Comparison of ENCODE assay signal across 24 mouse cellular contexts in genomic region chr7:117526570-117526969, GRCm38 (mm10).
"Had no signal": no experiment of that assay in that cellular context is flagged by ENCODE, and none has a peak within 500 bp of the region (broad histone marks: within the 10 kb centered on the region; RNA-seq: fewer than 3 reads in every experiment).

No protein-coding gene starts in this region.

- H3K4me3 ChIP-seq: heart, embryonic 10.5 days; heart, embryonic 12.5 days; hindbrain, embryonic 10.5 days; hindbrain, embryonic 12.5 days; intestine, embryonic 15.5 days; left cerebral cortex, adult 2 months; limb, embryonic 10.5 days; limb, embryonic 12.5 days had no signal

- H3K27ac ChIP-seq: hindbrain, embryonic 10.5 days; hindbrain, embryonic 12.5 days; hindbrain, embryonic 14.5 days; intestine, embryonic 15.5 days; limb, embryonic 10.5 days; limb, embryonic 12.5 days had no signal

- ATAC-seq: hindbrain, embryonic 16.5 days; inflammation-experienced regulatory T-cells, adult 6 months; intestine, embryonic 15.5 days; intestine, postnatal 0 days had no signal

- DNase-seq: gastrocnemius, postnatal 14 days; gastrocnemius, postnatal 36 days; heart, adult 18-20 months; heart, postnatal 10 days; heart, postnatal 4 days; kidney, adult 18-20 months; kidney, adult 8-10 months; kidney, postnatal 10 days; kidney, postnatal 25 days; kidney, postnatal 4 days; layer of hippocampus, adult 9-11 months; liver had no signal
